Mouse (Mus musculus) spleen, adult 2 months (tissue): Measurements from ENCODE around the gene Ngdn.

Experiments
- CTCF ChIP-seq: fragments of 200-500 bp; IDR thresholded peaks from 2 replicates; pipeline ENCODE4 v1.5.1; 2011; ENCODE audit warnings: mild to moderate bottlenecking, inconsistent platforms; ENCODE audit not compliant: insufficient read depth, insufficient read length, insufficient replicate concordance; ENCODE audit errors: extremely low read depth
- POLR2A ChIP-seq: fragments of 200-500 bp; IDR thresholded peaks from 2 replicates; pipeline ENCODE4 v1.6.1; 2011; ENCODE audit warnings: low read depth, low read length, inconsistent platforms

DNA sequence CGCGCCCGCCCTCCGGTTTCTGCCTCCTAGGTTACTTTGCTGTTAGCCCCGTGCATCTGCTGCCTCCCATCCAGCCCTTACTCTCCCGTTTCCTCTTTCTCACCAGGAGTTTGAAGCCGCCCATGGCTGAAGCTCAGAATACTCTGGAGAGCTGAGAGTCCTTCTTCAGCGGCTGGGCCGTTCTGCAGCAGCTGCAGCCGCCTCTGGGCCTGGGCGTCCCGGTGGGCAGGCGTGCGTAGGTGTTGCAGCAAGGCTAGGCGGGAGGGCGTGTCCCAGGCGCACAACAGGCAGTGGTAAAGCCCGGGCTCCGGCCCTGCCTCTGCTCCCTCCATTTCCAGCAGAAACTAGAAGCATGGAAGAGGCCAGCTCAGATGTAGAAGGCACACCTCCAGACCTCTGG, 56.5 kb downstream of the Ngdn start:
- TF ChIP-seq CTCF (no peak), POLR2A (no peak)
